Mouse (Mus musculus) testis, postnatal 14 days (tissue): Measurements from ENCODE around the gene Podxl.

Source experiments
- DNase-seq: peaks from one replicate; pipeline ENCODE4 v3.0.0; 2021; ENCODE audit warnings: low spot score

The Podxl gene

DNA sequence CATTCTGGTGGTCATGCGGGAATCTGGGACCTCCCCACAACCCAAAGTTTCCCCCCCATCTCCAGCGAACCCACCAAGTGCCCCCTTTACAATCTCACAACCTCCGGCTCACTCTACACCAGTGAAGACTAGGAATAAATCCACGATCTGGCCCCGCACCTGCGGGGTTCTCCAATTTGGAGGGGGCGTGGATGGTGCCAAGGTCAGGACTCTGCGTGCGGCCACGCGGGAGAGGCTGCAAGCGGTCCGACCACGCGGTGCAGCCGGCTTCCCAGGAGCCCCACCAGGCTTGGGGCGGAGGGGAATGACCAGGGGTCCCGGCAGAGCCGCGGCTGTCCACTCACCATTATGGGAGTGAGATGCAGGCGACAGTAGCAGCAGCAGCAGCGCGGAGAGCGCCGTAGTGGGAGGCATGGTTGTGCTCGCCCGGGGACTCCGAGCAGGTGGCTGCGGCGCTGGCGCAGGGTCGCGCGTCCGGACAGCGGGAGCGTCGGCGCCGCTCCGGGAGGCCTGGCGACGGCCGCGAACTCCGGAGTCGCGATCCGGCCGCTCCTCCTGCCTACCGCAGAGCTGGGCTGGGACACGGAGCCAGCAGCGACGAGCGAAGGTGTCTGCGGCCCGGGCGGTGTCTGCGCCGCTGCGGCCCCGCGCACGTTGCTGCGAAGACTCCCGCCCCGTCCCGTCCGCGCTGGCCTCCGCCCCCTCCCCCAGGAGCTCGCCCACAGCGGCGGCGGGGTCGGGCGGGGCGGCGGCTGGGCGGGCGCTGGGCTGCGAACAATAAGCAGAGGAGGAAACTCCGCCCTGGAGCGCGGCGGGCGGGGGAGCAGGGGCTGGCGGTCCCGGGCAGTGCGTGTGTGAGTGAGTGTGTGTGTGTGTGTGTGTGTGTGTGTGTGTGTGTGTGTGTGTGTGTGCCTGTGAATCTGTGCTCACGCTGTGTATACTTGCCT lies at the start of gene Podxl:
Gene Podxl, minus strand, starts transcription at position 747 of the 947 bp plus-strand sequence.
- peak; percentile 58 for DNase-seq

- no peak for DNase-seq
Measured at GRCm38 (mm10) chr6:31612560-31613270, 48.9 kb upstream of the Podxl start.

DNA sequence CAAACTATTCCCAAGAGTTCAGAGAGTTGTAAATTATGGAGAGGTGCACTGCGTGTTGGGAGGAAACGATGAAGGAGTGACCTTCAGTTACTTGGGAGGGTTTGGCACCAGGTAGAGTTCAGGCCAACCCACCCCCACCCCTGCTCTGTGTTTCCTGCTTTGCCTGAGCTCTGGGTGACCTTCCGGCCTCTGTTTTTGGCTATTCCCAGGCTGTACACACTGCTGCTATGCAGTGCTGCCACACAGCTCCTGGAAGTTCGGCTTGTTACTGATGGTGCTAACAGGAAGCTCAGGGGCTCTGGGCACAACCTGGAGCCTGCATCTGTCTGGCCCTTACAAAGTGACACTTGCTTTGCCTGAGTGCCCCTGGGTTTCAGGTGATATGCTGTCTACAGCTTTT lies 42.6 kb upstream of the Podxl start:
- no peak for DNase-seq

- DNase-seq, result no peak
Measured at GRCm38 (mm10) chr6:31604629-31605265, 41.0 kb upstream of the Podxl start.

- no peak for DNase-seq
Measured at GRCm38 (mm10) chr6:31602489-31602888, 38.7 kb upstream of the Podxl start.

DNA sequence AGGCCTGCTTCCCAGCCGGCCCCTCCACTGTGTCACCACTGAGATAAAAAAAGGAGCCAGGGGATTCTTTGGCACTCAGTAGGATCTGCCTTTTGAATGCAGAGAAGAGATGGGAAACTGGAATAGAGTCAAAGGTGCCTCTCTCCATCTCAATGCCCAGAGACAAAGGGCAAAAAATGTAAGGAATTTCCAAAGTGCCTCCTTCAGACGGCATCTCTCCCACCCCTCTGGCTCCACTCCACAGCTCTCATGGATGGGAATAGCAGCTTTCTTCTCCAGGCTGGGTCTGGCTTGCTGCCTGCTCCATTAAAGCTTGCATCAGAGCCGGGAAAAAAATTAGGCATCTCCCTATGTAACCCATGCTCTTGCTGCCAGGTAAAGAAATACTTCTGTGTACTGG lies 37.4 kb upstream of the Podxl start:
- DNase-seq, result no peak

GRCm38 (mm10) chr6:31599863-31600262 lies 36.1 kb upstream of the Podxl start:
- DNase-seq, result no peak

DNA sequence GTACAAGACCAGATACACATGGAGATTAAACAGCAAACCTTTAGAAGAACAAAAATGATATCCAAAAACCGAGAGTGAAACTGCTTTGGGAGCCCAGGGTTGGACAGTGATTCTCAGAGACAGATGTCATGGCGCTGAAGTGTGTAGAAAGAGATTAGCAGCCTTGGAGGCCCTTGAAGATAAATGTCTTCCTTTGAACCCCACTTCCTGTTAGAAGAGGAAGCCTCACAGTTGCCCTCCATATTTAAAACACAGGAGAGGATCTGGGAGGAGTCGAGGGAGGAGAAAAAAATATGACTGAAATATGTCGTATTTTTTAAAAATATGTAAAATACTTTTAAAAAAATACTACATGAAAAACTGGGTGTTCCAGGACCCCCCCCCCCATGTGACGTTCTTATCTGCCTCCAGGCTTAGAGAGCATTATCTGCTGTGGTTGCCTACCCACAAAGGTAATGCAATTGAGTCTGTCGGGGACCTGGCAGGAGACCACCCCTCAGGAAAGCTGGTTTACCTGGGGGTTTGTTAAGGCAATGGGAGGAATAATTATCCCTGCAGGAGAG lies 34.6 kb upstream of the Podxl start:
- DNase-seq, result no peak

DNA sequence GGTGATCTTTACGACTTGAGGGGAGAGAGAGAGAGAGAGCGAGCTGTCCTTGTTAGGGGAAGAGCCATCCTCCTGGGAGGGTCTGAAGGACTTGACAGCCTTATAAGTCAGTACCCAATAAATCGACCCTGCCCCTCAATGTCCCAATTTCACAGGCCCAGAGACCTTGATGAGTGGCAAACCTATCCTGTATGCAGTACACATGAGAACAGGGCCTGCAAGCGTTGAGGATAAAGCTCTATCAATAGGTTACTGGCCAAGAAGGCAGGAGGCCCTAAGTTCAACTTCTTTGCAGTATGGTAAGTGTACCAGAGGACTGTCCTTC lies 33.3 kb upstream of the Podxl start:
- no peak for DNase-seq

DNA sequence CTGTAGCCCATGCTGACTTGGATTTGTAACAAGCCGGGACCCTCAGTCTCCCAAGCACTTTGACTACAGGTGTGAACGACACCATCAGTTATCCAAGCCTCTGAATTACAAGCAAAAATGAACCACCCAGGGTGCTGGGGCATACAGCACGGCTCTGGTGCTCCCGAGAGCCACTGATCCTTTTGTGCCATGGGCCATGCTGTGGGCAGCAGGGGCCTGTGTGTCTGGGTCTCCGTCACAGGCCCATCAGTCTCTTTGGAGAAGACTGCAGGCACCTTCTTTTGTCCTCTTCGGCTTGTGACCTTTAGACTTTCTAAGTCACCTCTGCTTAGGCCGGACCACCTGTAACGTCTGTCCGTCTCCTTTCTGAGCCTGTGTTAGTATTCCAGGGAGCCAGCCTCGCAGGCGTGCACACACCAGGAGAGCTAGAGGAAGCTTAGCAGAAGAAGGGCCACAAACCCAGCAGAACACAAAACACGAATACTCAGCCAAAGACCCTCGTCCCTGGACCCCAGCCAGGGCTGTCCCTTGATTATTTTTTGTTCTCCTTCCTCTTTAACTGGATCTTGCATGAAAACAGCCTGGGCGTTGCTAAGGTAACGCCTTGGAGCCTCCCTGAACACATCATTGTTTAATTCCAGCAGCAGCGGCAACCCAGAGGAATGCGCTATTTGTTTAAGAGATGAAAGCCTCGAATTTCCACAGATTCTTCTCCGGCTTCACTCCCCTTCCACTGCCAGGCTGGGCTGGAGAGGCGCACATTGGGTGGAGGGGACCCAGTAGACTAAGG lies 32.8 kb upstream of the Podxl start:
- no peak for DNase-seq

DNA sequence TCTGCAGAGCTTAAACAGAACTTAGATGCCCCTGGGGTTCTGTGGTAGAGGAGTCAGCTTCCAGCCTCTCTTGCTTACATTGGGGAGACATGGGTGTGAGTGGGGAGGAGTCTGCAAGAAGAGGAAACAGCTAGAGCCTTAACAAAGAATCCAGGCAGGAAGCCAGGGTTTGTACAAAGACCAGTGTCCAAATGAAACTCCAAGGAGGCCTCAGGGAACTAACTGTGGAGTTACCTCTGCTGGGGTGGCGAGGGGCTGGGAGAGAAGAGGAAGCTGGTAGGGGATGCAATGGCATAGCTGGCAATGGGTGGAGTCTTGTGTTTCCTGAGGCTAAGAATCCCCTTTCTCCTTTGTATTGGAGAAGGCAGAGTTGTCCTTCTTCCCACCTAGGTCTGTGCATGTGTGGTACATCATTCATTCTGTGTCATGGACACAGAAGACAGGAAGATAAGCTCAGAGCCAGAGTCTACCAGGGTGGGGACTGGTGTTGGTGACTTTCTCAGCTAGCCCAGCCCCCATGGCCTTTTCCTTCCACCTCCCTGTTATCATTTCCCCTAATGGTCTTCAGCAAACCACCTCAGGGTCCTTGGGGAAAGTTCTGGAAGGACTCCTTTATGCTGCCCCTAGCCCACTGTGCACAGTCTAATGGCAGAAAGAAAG lies 28.9 kb upstream of the Podxl start:
- no peak for DNase-seq

- no peak for DNase-seq
Measured at GRCm38 (mm10) chr6:31592128-31592527, 28.3 kb upstream of the Podxl start.

- DNase-seq, result no peak
Measured at GRCm38 (mm10) chr6:31591676-31592075, 27.9 kb upstream of the Podxl start.

GRCm38 (mm10) chr6:31590754-31591153 lies 27.0 kb upstream of the Podxl start:
- no peak for DNase-seq

GRCm38 (mm10) chr6:31589268-31589667 lies 25.5 kb upstream of the Podxl start:
- DNase-seq, result no peak

GRCm38 (mm10) chr6:31587655-31588054 lies 23.9 kb upstream of the Podxl start:
- DNase-seq, result no peak

DNA sequence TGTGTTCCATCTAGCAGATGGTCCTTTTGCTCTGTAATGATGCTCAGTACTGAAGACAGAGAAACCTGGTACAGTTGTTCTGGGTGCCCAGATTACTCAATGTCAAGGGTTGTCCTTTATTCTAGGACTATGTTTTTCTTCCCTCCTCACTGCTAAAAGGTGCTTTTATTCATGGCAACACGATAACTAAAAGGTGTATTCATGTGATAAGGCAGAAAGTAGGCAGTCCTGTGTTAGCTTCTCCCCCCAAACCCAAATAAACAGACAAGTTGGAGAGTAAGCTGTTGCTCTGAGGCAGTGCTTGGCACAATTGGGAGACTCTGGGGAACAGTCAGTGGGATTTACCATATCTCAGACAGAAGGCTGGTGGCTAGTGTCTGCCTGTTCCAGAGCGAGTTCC lies 22.3 kb upstream of the Podxl start:
- DNase-seq, result no peak

- no peak for DNase-seq
Measured at GRCm38 (mm10) chr6:31576151-31576550, 12.4 kb upstream of the Podxl start.

DNA sequence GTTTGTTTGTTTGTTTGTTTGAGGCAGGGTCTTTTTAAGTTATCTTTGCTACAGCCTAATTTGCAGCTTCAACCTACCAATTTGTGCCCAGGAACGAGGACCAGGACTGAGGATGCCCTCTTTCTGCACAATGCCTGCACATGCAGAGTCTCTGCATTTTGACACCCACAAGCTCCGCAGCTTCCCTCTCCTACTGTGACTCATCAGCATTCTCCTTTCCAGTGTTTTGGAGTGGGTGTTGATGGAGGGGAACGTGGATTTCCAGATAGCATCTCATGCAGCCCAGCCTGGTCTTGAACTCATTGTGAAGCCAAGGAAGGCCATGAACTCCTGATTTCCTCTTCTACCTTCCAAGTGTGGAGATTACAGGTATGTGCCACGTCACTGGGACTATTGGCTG lies 11.3 kb upstream of the Podxl start:
- no peak for DNase-seq

GRCm38 (mm10) chr6:31571459-31571858 lies 7.7 kb upstream of the Podxl start:
- no peak for DNase-seq

DNA sequence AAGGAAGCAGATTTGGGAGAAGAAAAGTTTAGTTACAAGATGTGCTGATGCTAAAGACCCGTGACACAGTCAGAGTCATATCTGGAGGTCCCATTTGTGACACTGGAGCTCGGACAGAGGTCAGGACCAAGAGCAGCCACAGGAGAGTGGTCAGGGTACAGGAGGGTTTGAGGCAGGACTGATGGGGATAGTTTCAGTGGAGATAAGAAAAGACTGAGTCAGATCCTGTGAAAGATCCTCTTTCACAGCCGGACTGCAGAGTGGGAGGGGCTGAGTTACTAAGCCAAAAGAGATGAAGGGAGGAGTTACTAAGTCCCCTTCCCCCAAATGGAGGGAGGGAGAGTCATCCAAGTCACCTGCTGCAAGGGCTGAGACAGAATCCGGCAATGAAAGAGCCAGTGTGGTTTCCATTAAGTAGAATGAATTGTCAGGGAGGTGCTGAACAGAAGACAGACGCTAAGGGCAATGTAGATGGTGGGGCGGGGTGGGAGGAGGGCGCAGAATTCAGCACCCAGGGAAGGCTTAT lies 4.4 kb upstream of the Podxl start:
- no peak for DNase-seq
